Comparison of ENCODE assay signal across 28 mouse cellular contexts in genomic region chr5:20810449-20810848, GRCm38 (mm10).
"Had no signal": no experiment of that assay in that cellular context is flagged by ENCODE, and none has a peak within 500 bp of the region (broad histone marks: within the 10 kb centered on the region; RNA-seq: fewer than 3 reads in every experiment).

No protein-coding gene starts in this region.

- H3K27me3 ChIP-seq: limb, embryonic 12.5 days; limb, embryonic 13.5 days; limb, embryonic 15.5 days; liver, embryonic 15.5 days; lung, embryonic 15.5 days; megakaryocyte, embryonic 14.5 days; midbrain, embryonic 12.5 days; midbrain, embryonic 13.5 days; midbrain, embryonic 15.5 days; neural tube, embryonic 12.5 days; neural tube, embryonic 13.5 days had no signal

- ATAC-seq: lung, postnatal 0 days; midbrain, embryonic 13.5 days; midbrain, embryonic 15.5 days; midbrain, embryonic 16.5 days had no signal

- H3K4me2 ChIP-seq: limb, embryonic 12.5 days; limb, embryonic 13.5 days; limb, embryonic 15.5 days; liver, embryonic 15.5 days; lung, embryonic 14.5 days; lung, embryonic 15.5 days; midbrain, embryonic 11.5 days; midbrain, embryonic 12.5 days; midbrain, embryonic 13.5 days; midbrain, embryonic 15.5 days; neural tube, embryonic 12.5 days; neural tube, embryonic 13.5 days had no signal

- H3K9ac ChIP-seq: limb, embryonic 12.5 days; limb, embryonic 13.5 days; limb, embryonic 15.5 days; liver, embryonic 15.5 days; lung, embryonic 14.5 days; lung, embryonic 15.5 days; midbrain, embryonic 12.5 days; midbrain, embryonic 13.5 days; midbrain, embryonic 15.5 days; neural tube, embryonic 12.5 days; neural tube, embryonic 13.5 days had no signal

- DNase-seq: left cerebral cortex, postnatal 4 days; lung, adult 18-20 months; lung, adult 2 months; lung, embryonic 14.5 days; lung, postnatal 10 days; lung, postnatal 14 days; lung, postnatal 36 days; lung, postnatal 4 days; midbrain, embryonic 14.5 days had no signal

- H3K9me3 ChIP-seq: limb, embryonic 10.5 days; limb, embryonic 12.5 days; limb, embryonic 13.5 days; limb, embryonic 15.5 days; liver, embryonic 15.5 days; lung, embryonic 15.5 days; megakaryocyte, embryonic 14.5 days; midbrain, embryonic 10.5 days; midbrain, embryonic 12.5 days; midbrain, embryonic 13.5 days; midbrain, embryonic 15.5 days; neural tube, embryonic 12.5 days; neural tube, embryonic 13.5 days had no signal

- H3K4me1 ChIP-seq: limb, embryonic 10.5 days; limb, embryonic 12.5 days; limb, embryonic 13.5 days; limb, embryonic 15.5 days; lung, embryonic 15.5 days; midbrain, embryonic 10.5 days; midbrain, embryonic 12.5 days; midbrain, embryonic 13.5 days; midbrain, embryonic 15.5 days; neural tube, embryonic 12.5 days; neural tube, embryonic 13.5 days had no signal

- H3K27ac ChIP-seq: left cerebral cortex, adult 2 months; limb, embryonic 10.5 days; limb, embryonic 12.5 days; limb, embryonic 13.5 days; limb, embryonic 15.5 days; liver, embryonic 15.5 days; lung, embryonic 15.5 days; macrophage; midbrain, embryonic 10.5 days; midbrain, embryonic 12.5 days; midbrain, embryonic 13.5 days; midbrain, embryonic 15.5 days; neural tube, embryonic 12.5 days; neural tube, embryonic 13.5 days had no signal

- H3K36me3 ChIP-seq: lung, embryonic 15.5 days; neural tube, embryonic 12.5 days had no signal

- H3K4me3 ChIP-seq: left cerebral cortex, adult 2 months; limb, embryonic 10.5 days; limb, embryonic 12.5 days; limb, embryonic 13.5 days; limb, embryonic 15.5 days; liver, embryonic 15.5 days; lung, embryonic 15.5 days; megakaryocyte, embryonic 14.5 days; midbrain, embryonic 10.5 days; midbrain, embryonic 12.5 days; midbrain, embryonic 13.5 days; midbrain, embryonic 15.5 days; myocyte; neural tube, embryonic 12.5 days; neural tube, embryonic 13.5 days had no signal
